Mouse (Mus musculus) hematopoietic stem cell, adult 5-6 weeks (primary cell): Measurements from ENCODE around the gene Tigd3. TPM values are rescaled to one million over a fixed set of nuclear protein-coding genes. Genes with fewer than 3 reads are reported as not detected.

ENCODE experiments used
- ATAC-seq, 2 experiments: fragments of 125-278 bp in 1 of 2; replicated peaks in 1 of 2; 2 replicates each; pipeline ENCODE4 v1.8.0; 2016 to 2017; ENCODE audit warnings: inconsistent platforms in 2 of 2, mild to moderate bottlenecking in 2 of 2, moderate number of reproducible peaks in 2 of 2, low read depth in 1 of 2, moderate TSS enrichment in 1 of 2; ENCODE audit not compliant: low FRiP score in 2 of 2, poor library complexity in 2 of 2, severe bottlenecking in 2 of 2, insufficient read depth in 1 of 2, low TSS enrichment in 1 of 2
- total RNA-seq: library from RNA; stranded (forward); fragments of 172-1452, 232-1000 nt; gene quantifications from 2 replicates; pipeline ENCODE4 v1.2.3, GENCODE M21; 2017

Tigd3 gene
- total RNA-seq, 1 experiment from 2014 or later, result 2.6 TPM

DNA sequence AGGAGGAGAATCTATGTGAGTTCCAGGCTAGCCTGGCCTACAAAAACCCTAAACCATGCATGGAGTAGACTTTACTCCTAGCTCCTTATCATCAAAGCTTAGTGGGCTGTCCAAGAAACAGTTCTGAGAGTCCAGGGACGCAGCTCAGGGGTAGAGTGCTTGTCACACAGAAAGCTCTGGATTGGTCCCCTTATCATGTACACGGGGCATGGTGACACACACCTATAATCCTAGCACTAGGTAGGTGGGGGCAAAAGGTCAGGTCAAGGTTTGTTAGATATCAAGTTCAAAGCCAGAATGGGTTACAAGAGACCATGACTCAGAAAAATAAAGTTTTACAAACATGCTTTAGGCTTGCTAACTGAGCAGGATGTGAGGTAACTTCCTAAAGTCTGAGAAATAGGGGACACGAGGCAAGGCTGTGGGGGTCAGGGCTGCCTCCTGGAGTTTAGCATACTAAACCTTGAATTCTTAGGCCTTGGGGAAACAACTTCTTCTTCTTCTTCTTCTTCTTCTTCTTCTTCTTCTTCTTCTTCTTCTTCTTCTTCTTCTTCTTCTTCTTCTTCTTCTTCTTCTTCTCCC, 6.6 kb downstream of the Tigd3 start:
- ATAC-seq, result peak in 1 of 2 experiments; percentile 36; a peak in 1 of 4 replicates

DNA sequence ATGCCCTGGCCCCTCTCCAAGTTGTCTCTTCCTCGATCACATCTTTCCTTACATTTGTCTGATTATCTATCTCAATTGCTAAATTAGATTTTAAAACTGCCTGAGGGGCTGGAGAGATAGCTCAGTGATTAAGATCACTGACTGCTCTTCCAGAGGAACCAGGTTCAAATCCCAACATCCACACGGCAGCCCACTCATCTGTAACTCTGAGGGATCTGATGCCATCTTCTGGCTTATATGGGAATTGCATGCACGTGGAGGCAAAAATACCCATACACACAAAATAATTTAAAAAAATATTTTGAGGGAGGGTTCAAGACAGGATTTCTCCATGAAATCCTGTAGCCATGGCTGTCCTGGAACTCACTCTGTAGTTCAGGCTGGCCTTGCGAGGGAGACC, 8.1 kb downstream of the Tigd3 start:
- ATAC-seq, result no peak

DNA sequence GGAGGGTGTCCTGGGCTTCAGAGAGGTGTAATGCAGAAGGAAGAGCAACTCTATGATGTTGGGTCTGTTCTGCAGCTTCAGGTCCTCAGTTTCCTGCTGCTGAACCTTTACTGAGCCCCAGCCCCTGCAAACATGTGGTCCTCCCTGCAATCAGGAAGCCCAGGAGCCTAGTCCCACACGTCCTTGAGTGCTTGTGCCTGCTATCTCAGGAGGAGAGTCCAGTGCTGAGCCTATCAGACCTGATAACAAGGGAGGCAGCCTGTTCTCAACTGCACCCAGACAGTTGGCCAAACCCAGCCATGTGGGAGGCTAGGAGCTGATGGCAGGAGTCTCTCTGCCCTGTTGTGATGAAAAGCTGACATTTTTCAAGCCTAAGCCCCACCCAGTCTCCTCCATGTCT, 10.0 kb downstream of the Tigd3 start:
- no peak for ATAC-seq

DNA sequence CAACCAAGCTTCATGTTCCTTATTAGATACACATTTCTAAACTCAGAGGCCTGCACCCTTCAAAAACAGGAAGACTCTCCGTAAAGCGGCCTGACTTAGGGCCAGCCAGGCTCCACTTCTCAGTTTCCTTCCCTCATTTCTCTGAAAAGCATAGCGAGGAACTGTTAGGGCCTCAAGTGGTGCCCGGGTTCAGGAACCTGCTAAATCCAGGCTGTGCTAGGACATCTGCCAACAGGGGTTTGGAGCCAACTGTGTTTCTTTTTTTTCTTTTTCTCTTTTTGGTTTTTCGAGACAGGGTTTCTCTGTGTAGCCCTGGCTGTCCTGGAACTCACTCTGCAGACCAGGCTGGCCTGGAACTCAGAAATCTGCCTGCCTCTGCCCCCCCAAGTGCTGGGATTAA, 11.9 kb downstream of the Tigd3 start:
- peak; percentile 41 to 42; a peak in 1 of 4 replicates for ATAC-seq

- ATAC-seq, result no peak
Measured at GRCm38 (mm10) chr19:5881155-5881554, 12.8 kb downstream of the Tigd3 start.

- no peak for ATAC-seq
Measured at GRCm38 (mm10) chr19:5879735-5880134, 14.2 kb downstream of the Tigd3 start.

DNA sequence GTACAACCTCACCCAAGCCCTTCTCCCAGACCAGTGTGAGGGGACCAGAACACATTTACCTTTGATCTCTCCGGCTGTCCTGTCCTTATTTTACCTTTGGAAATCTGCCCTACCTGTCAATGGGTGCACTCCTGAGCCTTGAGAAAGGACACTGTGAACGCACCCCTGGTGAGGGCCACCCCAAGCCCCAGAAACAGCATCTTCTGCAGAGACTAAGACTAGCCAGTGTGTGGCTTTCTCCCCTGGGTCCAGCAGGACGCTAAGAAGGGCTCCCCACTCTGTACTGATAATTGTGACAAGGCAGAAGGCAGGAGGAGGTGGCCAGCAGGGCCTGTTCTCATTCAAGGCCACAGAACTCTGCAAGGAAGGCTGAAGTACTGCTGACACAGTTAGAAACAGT, 15.0 kb downstream of the Tigd3 start:
- ATAC-seq, result no peak

DNA sequence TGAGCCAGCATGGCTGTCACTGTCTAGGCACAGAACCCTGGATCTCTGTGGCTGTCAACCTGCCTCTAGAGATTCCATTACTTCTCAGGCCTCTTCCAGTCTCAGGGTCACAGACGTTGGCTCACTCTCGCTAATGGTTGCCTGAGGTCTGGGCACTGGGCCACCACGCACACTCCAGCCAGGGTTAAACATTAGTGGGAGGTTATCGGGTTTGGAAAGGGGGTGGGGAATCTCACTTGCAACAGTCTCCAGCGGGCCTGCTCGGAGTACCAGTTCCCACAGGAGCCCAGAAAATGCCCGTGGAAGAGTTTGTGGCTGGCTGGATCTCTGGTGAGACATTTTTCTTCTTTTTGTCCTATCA, 15.6 kb downstream of the Tigd3 start:
- ATAC-seq, result no peak

- peak; percentile 54 to 62 for ATAC-seq
Measured at GRCm38 (mm10) chr19:5877618-5878361, 16.2 kb downstream of the Tigd3 start, which contains the start of gene Slc25a45. Slc25a45 (plus strand) TSS chr19:5877808.

GRCm38 (mm10) chr19:5874969-5875480, 18.9 kb downstream of the Tigd3 start, which contains the start of gene Frmd8:
Frmd8 (minus strand) TSS chr19:5875274.
- ATAC-seq, result peak; percentile 81 to 83

- no peak for ATAC-seq
Measured at GRCm38 (mm10) chr19:5874391-5874968, 19.5 kb downstream of the Tigd3 start.

DNA sequence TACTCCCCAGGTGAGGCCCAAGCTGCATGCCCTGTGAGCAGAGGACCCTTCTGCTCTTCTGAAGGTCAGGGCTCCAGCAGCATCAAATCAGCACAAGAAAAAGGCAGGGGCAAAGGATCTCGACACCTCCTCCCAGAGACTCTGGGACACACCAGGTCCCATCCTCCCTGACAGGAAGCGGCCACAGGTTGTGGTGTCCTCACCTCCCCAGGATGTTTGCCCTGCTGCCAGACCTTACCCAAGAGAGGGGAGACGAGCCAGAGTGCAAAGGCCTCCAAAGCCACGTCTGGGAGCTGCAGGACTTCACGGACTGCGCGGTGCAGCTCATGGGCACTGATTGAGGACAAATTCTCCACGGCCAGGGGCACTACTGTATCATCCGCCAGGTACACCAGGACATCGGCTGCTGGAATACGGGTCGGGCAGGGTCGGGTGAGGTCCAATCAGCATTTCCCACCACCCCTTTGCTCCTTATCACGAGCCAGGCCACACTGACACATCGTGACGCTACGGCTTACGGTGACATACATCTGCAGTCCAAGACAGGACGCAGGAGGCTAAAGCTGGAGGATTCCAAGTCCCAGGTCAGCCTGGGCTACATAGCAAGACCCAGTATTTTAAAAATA, 20.9 kb downstream of the Tigd3 start:
- no peak for ATAC-seq

DNA sequence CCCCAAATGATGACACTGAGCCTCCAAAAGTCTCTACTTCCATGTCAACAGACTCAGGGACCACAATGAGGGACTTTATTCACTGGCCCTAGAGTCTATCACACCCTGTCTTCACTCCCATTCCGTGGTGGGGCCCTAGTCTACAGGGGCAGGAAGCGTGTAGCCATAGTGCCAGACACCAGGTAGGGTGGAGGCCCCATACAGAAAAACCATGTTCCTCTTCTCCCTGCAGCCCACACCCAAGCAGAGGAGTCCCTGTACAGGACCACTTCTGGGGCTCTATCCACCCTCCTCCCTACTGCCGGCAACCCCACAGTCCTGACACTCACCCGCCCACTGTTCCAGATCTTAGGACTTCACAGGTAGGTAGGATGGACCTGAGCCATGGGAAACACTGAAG, 21.4 kb downstream of the Tigd3 start:
- no peak for ATAC-seq

- no peak for ATAC-seq
Measured at GRCm38 (mm10) chr19:5871683-5872082, 22.3 kb downstream of the Tigd3 start.

- no peak for ATAC-seq
Measured at GRCm38 (mm10) chr19:5871273-5871672, 22.7 kb downstream of the Tigd3 start.

- no peak for ATAC-seq
Measured at GRCm38 (mm10) chr19:5868096-5868495, 25.9 kb downstream of the Tigd3 start.

DNA sequence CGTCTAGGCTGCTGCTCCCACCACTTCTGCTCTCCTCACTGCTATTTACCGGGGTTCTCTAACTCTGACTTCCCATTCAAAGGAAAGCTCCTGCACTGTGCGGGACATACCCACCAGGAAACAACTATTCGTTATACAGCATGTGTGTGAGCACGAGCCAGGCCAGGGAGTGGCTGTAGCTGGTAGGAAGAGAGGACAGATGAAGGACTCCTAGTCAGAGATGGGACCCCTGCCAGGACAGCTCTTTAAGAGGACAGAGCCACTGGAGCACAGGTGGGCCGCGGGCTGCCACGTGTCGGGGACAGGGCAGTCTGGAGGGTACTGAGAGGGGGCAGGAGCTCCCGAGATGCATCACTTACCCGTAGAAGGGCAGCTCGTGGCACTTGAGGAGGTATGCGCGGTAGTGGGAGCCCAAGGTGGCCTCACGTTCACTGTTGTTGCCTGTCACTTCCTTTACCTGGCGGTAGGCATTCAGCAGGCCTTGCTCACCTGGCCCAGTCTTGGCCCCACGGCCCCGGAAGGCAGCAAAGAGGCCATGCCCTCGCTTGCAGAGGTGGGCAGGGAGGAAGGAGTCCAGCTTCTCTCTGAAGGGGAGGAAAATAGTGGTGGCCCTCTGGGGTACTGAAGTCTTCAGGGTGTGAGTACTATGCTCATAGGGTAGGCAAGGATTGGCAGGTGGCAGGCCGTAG, 29.1 kb downstream of the Tigd3 start:
- no peak for ATAC-seq
